Mouse (Mus musculus): Measurements from ENCODE around the gene Gfm2. TPM values are rescaled to one million over a fixed set of nuclear protein-coding genes. Genes with fewer than 3 reads are reported as not detected.

The Gfm2 gene
- total RNA-seq, 2 experiments from 2014 or later: 27.3 to 30.4 TPM

Other genes starting within 250 kb of the Gfm2 start
- 1 to 10 TPM; 2.0 to 2.3 TPM for gene Gcnt4, start 213.2 kb upstream of the Gfm2 start, total RNA-seq (2021)
- not detected for gene 1700029F12Rik, start 103.6 kb upstream of the Gfm2 start, total RNA-seq (2021)
- gene Fam169a, start 70.7 kb upstream of the Gfm2 start, total RNA-seq (2021): 10 to 100 TPM; 35.0 to 37.2 TPM
- under 1 TPM in 1 of 2 experiments, not detected in 1; 0.50 TPM for gene Gm6169, start 38.7 kb upstream of the Gfm2 start, total RNA-seq (2021)
- gene Nsa2, start within 50 bp of the Gfm2 start, total RNA-seq (2021): 10 to 100 TPM; 44.5 to 49.0 TPM
- 100 to 1,000 TPM; 117 to 122 TPM for gene Hexb, start 60.4 kb downstream of the Gfm2 start, total RNA-seq (2021)
- 100 to 1,000 TPM; 689 to 742 TPM for gene Enc1, start 103.2 kb downstream of the Gfm2 start, total RNA-seq (2021)

Measured in layer of hippocampus, postnatal 36 days (tissue).